Mouse (Mus musculus) ES-Bruce4 (cell line): ENCODE measurements at regions not wholly inside any gene's neighbourhood (a gene's known extent, or its start where the extent isn't known, plus 50 kb on each side); places are given as distances from the start of the nearest gene placed in this dataset.

Experiments
- H3K27ac ChIP-seq: 2 replicates; pipeline ENCODE4 v1.5.1; 2012; ENCODE audit warnings: low read length, inconsistent platforms; ENCODE audit not compliant: insufficient read depth
- H3K27me3 ChIP-seq: 2 replicates; pipeline ENCODE4 v1.6.1; 2012; ENCODE audit warnings: mild to moderate bottlenecking, low read length, inconsistent platforms; ENCODE audit not compliant: control insufficient read depth, poor library complexity, insufficient read depth, severe bottlenecking
- H3K36me3 ChIP-seq: 2 replicates; pipeline ENCODE4 v1.6.1; 2012; ENCODE audit warnings: inconsistent platforms, mild to moderate bottlenecking, low read length, moderate library complexity; ENCODE audit not compliant: control insufficient read depth, poor library complexity, insufficient read depth, severe bottlenecking
- H3K4me1 ChIP-seq: one replicate; pipeline ENCODE4 v1.8.1; 2011; ENCODE audit warnings: low read length; ENCODE audit not compliant: control insufficient read depth, insufficient read depth
- H3K4me3 ChIP-seq: 2 replicates; pipeline ENCODE4 v1.5.1; 2011; ENCODE audit warnings: low read depth, mild to moderate bottlenecking, low read length
- H3K9ac ChIP-seq: 2 replicates; pipeline ENCODE4 v1.6.1; 2012; ENCODE audit warnings: low read depth, mild to moderate bottlenecking, inconsistent platforms; ENCODE audit not compliant: poor library complexity, severe bottlenecking
- H3K9me3 ChIP-seq: replicated peaks from 2 replicates; pipeline ENCODE4 v1.6.1; 2012; ENCODE audit warnings: mild to moderate bottlenecking, low read length, inconsistent platforms; ENCODE audit not compliant: control insufficient read depth, poor library complexity, insufficient read depth, severe bottlenecking
- CTCF ChIP-seq: IDR thresholded peaks from one replicate; pipeline ENCODE4 v1.8.1; 2011; ENCODE audit warnings: low read depth, low read length
- EP300 ChIP-seq: IDR thresholded peaks from 2 replicates; pipeline ENCODE4 v1.6.1; 2011; ENCODE audit warnings: low read depth, low read length; ENCODE audit not compliant: insufficient read depth
- POLR2A ChIP-seq: IDR thresholded peaks from one replicate; pipeline ENCODE4 v1.8.1; 2011; ENCODE audit warnings: low read length; ENCODE audit not compliant: insufficient read depth

DNA sequence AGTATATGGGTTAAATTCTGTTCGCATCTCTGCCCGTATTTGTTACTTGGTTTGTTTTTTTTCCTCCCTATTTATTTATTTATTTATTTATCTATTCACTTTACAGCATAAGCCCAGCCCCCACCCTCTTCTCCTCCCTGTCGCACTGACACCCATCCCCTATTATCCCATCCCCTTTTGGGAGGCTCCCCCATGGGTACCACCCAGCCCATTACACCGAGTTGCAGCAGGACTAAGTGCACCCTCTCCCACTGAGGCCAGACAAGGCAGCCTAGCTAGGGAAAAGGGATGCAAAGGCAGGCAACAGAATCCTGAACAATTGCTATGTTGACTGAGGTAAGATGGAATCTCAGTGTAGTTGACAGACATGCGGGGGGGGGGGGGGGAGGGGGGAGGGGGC, 135.0 kb downstream of the Cxcl12 start:
- no peak overlapping the region for H3K27ac ChIP-seq
- H3K27me3 ChIP-seq = no peaks in the 10 kb centered on the region
- H3K4me1 ChIP-seq = no peaks in the 10 kb centered on the region
- H3K4me3 ChIP-seq = no peak overlapping the region
- no peak for TF ChIP-seq EP300
- no peak for TF ChIP-seq POLR2A
- no peak for TF ChIP-seq CTCF
- no peaks in the 10 kb centered on the region for H3K36me3 ChIP-seq
- H3K9me3 ChIP-seq = no peaks in the 10 kb centered on the region
- H3K9ac ChIP-seq = no peak overlapping the region

DNA sequence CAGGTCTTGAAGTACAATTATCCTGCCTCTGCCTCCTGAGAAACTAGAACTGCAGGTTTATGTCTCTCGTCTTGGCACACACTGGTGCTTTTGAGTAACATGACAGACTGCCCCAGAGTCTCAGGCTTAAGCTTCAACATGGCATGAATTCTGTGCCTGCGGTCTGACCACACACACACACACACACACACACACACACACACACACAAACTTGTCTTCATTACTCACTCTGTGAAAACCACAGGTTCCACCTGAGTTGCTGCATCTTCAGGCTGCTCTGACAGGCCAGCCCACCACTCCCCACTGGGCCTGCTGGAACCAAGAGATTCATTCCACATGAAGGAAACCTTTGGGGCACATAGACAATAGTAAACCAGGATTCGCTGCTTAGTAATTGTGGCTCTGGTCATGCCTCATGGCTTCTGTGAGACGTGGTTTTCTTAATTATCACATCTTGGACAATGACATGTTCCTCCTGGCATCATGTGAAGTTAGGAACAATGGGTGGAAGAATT, 137.5 kb downstream of the Cxcl12 start:
- no peaks in the 10 kb centered on the region for H3K4me1 ChIP-seq
- no peak overlapping the region for H3K9ac ChIP-seq
- H3K27ac ChIP-seq = no peak overlapping the region
- H3K9me3 ChIP-seq = no peaks in the 10 kb centered on the region
- no peak for TF ChIP-seq CTCF
- TF ChIP-seq POLR2A = no peak
- TF ChIP-seq EP300 = no peak
- H3K36me3 ChIP-seq = no peaks in the 10 kb centered on the region
- H3K4me3 ChIP-seq = no peak overlapping the region
- no peaks in the 10 kb centered on the region; the same call in 1 of the 2 replicates for H3K27me3 ChIP-seq

DNA sequence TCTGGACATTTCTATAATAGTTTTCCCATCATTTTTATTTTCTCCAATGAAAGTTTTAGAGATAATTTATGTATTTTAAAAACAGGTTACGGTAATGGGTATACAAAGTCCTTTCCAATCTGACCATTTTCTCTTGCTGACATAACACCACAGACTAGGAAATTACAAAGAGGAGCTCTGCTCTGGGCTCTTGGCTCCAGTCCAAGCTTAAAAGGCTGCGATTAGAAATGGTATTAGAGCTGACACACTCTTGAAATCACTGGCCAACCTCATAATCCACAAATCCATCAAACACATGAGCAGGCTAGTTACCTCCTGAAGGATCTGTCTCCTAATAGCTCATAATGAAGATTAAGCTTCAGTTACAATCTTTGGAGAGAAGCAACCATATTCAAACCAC, 140.3 kb downstream of the Cxcl12 start:
- Histone ChIP-seq H3K9ac (no peak overlapping the region), H3K36me3 (no peaks in the 10 kb centered on the region), H3K27me3 (no peaks in the 10 kb centered on the region; the same call in 1 of the 2 replicates), H3K4me1 (no peaks in the 10 kb centered on the region), H3K4me3 (no peak overlapping the region), H3K27ac (no peak overlapping the region), H3K9me3 (no peaks in the 10 kb centered on the region)
- TF ChIP-seq EP300 = no peak
- TF ChIP-seq CTCF = no peak
- TF ChIP-seq POLR2A = no peak

DNA sequence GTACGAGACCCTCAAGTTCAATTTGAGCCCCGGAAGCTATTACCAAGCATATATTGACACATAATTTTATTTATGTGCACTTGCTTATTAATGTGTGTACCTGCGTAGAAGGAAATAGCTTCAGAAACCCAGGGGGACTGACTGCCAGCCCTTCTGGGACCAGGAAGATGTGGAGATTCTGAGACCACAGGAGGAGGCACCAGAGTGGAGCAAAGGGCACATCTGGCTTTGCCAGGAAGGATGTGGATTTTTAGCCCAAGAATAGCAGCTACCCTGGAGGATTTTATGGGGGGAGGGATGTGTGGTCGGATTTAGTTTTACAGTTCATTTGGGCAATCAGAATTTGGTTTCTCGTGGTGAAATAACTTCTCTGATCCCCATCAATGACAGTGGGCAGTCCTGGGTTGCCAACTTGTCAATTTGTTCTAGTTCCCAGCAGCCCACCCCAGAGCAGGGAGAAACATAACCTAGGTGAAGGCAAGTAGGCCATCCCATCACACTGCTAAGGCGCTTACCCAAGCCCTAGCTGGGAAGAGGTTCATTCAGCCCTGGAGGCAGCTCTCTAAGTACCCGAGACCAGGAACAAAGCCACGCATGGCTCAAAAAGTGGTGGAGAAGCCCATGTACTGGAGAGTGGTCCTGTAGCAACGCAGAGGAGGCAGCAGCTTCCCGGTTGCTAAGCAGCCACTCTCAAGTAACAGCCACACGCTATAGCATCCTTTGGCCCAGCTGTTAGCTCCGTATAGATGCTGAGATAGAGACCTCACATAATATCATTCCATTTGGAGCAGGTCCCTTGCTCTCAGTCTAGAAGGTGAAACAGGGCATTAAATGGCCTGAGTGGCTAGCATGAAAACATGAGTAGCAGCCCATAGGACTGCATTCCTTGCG, 144.8 kb downstream of the Cxcl12 start:
- no peaks in the 10 kb centered on the region for H3K4me1 ChIP-seq
- no peak overlapping the region for H3K9ac ChIP-seq
- H3K4me3 ChIP-seq = no peak overlapping the region
- no peaks in the 10 kb centered on the region for H3K36me3 ChIP-seq
- no peak for TF ChIP-seq POLR2A
- TF ChIP-seq EP300 = no peak
- TF ChIP-seq CTCF = no peak
- H3K27ac ChIP-seq = no peak overlapping the region
- H3K27me3 ChIP-seq = no peaks in the 10 kb centered on the region; the same call in 1 of the 2 replicates
- H3K9me3 ChIP-seq = no peaks in the 10 kb centered on the region

DNA sequence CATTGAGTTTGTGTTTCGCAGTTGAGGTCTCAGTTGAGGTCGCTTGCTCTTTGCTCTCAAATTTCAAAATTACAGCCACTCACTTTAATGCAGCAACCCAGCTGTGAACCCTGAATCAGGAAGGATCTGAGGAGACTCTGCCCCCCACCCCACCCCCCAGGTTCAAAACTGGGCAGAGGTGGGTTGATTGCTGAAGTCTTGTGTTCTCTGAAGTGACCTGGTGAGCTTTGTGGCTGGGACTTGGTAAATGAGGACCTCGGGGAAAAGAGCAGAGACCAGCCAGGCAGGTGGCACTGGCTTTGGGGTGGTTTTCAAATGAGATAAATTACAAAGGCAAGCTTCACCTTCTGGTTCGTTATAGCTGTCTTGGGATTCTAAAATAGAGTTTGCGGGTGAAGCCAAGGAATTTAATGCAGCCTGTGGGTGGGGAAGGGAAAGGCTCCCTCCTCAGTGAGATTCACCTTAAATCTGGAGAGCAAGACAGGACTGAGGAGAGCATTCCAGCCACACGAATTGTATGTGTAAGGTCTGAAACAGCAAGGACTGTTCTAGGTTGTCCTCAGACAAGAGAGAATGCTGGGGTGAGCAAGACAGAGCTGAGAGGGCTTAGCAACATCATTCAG, 145.7 kb downstream of the Cxcl12 start:
- H3K4me3 ChIP-seq = no peak overlapping the region
- H3K27me3 ChIP-seq = no peaks in the 10 kb centered on the region
- H3K4me1 ChIP-seq = no peaks in the 10 kb centered on the region

More for the DNA sequence above, 145.7 kb downstream of the Cxcl12 start:
- TF ChIP-seq EP300 = no peak
- no peak for TF ChIP-seq CTCF
- TF ChIP-seq POLR2A = no peak
- Histone ChIP-seq H3K27ac (no peak overlapping the region), H3K36me3 (no peaks in the 10 kb centered on the region), H3K9me3 (no peaks in the 10 kb centered on the region), H3K9ac (no peak overlapping the region)
